Mouse (Mus musculus): ENCODE results near the gene Cdpf1. TPM values are rescaled to one million over a fixed set of nuclear protein-coding genes. Genes with fewer than 3 reads are reported as not detected.

Gene Cdpf1
- polyA plus RNA-seq (2012; fragmentation: generic; extraction: Trizol), result 17.0 TPM
- long read RNA-seq, experiment 1, transcript Cdpf1-202 (4 exons, 706 nt), result major isoform, 7 of 15 reads
- long read RNA-seq, experiment 1, partial matches to known transcripts, result 1 of 15 reads
- long read RNA-seq, experiment 1, other reads (novel, unspliced or antisense), result 1 of 15 reads
- long read RNA-seq, experiment 2, partial matches to known transcripts, result 0 of 4 reads
- long read RNA-seq, experiment 2, other reads (novel, unspliced or antisense), result 0 of 4 reads

GRCm38 (mm10) chr15:85811535-85812277 is at the start of gene Cdpf1:
Gene Cdpf1 (minus strand): TSS chr15:85811697.
- no peaks in the 10 kb centered on the region for H3K79me2 ChIP-seq (ENCODE audit: control insufficient read depth, insufficient read depth)
- H3K27me3 ChIP-seq (ENCODE audit: control insufficient read depth, insufficient read depth, insufficient read length), result peaks cover 30% of the 10 kb centered on the region
- H3K36me3 ChIP-seq (ENCODE audit: control insufficient read depth, insufficient read depth), result no peaks in the 10 kb centered on the region
- H3K4me3 ChIP-seq (ENCODE audit: insufficient read depth, poor library complexity, severe bottlenecking), result peak within 1 kb of the TSS; percentile 62
- no peak for TF ChIP-seq MYOD1 (IDR thresholded peaks at IDR 0.05; ENCODE audit: control insufficient read depth, insufficient read length, low read depth)
- TF ChIP-seq MAX (IDR thresholded peaks at IDR 0.05), result peak; percentile 55
- no peak for TF ChIP-seq FOSL1 (IDR thresholded peaks at IDR 0.05; ENCODE audit: insufficient read depth, low read length, poor library complexity, severe bottlenecking)
- no peaks in the 10 kb centered on the region for H3K79me3 ChIP-seq (ENCODE audit: low read depth)
- H3ac ChIP-seq (ENCODE audit: control insufficient read depth, insufficient read length, low read depth), result peak within 1 kb of the TSS; percentile 82

GRCm38 (mm10) chr15:85859490-85860031 is 48.1 kb upstream of the Cdpf1 start, which contains the start of gene Gtse1:
Gene Gtse1 (plus strand): TSS chr15:85859745.
- H3K36me3 ChIP-seq (ENCODE audit: control insufficient read depth, insufficient read depth), result peaks cover 35% of the 10 kb centered on the region
- TF ChIP-seq FOSL1 (IDR thresholded peaks at IDR 0.05; ENCODE audit: insufficient read depth, low read length, poor library complexity, severe bottlenecking) (no peak), MAX (IDR thresholded peaks at IDR 0.05) (peak; percentile 65), CEBPB (IDR thresholded peaks at IDR 0.05; ENCODE audit: low read depth) (no peak), MYOD1 (IDR thresholded peaks at IDR 0.05; ENCODE audit: control insufficient read depth, insufficient read length, low read depth) (no peak), USF1 (IDR thresholded peaks at IDR 0.05; ENCODE audit: low read depth) (no peak), MYOG (IDR thresholded peaks at IDR 0.05; ENCODE audit: control insufficient read depth, extremely low read depth, insufficient read length) (no peak), CTCF (IDR thresholded peaks at IDR 0.05; ENCODE audit: control insufficient read depth, insufficient read depth, insufficient read length) (no peak)
- H3K4me3 ChIP-seq (ENCODE audit: insufficient read depth, poor library complexity, severe bottlenecking), result peak within 1 kb of the TSS; percentile 99
- H3K27me3 ChIP-seq (ENCODE audit: control insufficient read depth, insufficient read depth, insufficient read length), result peaks cover 24% of the 10 kb centered on the region
- H3ac ChIP-seq (ENCODE audit: control insufficient read depth, insufficient read length, low read depth), result peak within 1 kb of the TSS; percentile 94
- H3K79me3 ChIP-seq (ENCODE audit: low read depth), result peaks cover 37% of the 10 kb centered on the region
- H3K79me2 ChIP-seq (ENCODE audit: control insufficient read depth, insufficient read depth), result peaks cover 52% of the 10 kb centered on the region

GRCm38 (mm10) chr15:85858980-85859489 is 47.5 kb upstream of the Cdpf1 start:
- peaks cover 30% of the 10 kb centered on the region for H3K36me3 ChIP-seq (ENCODE audit: control insufficient read depth, insufficient read depth)
- no peak for TF ChIP-seq USF1 (IDR thresholded peaks at IDR 0.05; ENCODE audit: low read depth)
- no peak for TF ChIP-seq CTCF (IDR thresholded peaks at IDR 0.05; ENCODE audit: control insufficient read depth, insufficient read depth, insufficient read length)
- no peak for TF ChIP-seq FOSL1 (IDR thresholded peaks at IDR 0.05; ENCODE audit: insufficient read depth, low read length, poor library complexity, severe bottlenecking)
- no peak for TF ChIP-seq MYOG (IDR thresholded peaks at IDR 0.05; ENCODE audit: control insufficient read depth, extremely low read depth, insufficient read length)
- no peak for TF ChIP-seq CEBPB (IDR thresholded peaks at IDR 0.05; ENCODE audit: low read depth)
- no peak for TF ChIP-seq MYOD1 (IDR thresholded peaks at IDR 0.05; ENCODE audit: control insufficient read depth, insufficient read length, low read depth)
- TF ChIP-seq MAX (IDR thresholded peaks at IDR 0.05), result no peak
- peak overlapping the region; percentile 87 for H3ac ChIP-seq (ENCODE audit: control insufficient read depth, insufficient read length, low read depth)
- peaks cover 47% of the 10 kb centered on the region for H3K79me2 ChIP-seq (ENCODE audit: control insufficient read depth, insufficient read depth)
- peaks cover 30% of the 10 kb centered on the region for H3K27me3 ChIP-seq (ENCODE audit: control insufficient read depth, insufficient read depth, insufficient read length)
- peaks cover 35% of the 10 kb centered on the region for H3K79me3 ChIP-seq (ENCODE audit: low read depth)
- peak overlapping the region; percentile 99 for H3K4me3 ChIP-seq (ENCODE audit: insufficient read depth, poor library complexity, severe bottlenecking)

GRCm38 (mm10) chr15:85851656-85852392 is 40.3 kb upstream of the Cdpf1 start:
- no peak for TF ChIP-seq FOSL1 (IDR thresholded peaks at IDR 0.05; ENCODE audit: insufficient read depth, low read length, poor library complexity, severe bottlenecking)
- TF ChIP-seq MYOD1 (IDR thresholded peaks at IDR 0.05; ENCODE audit: control insufficient read depth, insufficient read length, low read depth), result no peak
- no peak for TF ChIP-seq MYOG (IDR thresholded peaks at IDR 0.05; ENCODE audit: control insufficient read depth, extremely low read depth, insufficient read length)
- no peak for TF ChIP-seq CEBPB (IDR thresholded peaks at IDR 0.05; ENCODE audit: low read depth)
- TF ChIP-seq USF1 (IDR thresholded peaks at IDR 0.05; ENCODE audit: low read depth), result no peak
- no peak for TF ChIP-seq CTCF (IDR thresholded peaks at IDR 0.05; ENCODE audit: control insufficient read depth, insufficient read depth, insufficient read length)
- Histone ChIP-seq H3K36me3 (ENCODE audit: control insufficient read depth, insufficient read depth) (no peaks in the 10 kb centered on the region), H3K79me3 (ENCODE audit: low read depth) (no peaks in the 10 kb centered on the region), H3ac (ENCODE audit: control insufficient read depth, insufficient read length, low read depth) (no peak overlapping the region), H3K4me3 (ENCODE audit: insufficient read depth, poor library complexity, severe bottlenecking) (no peak overlapping the region), H3K27me3 (ENCODE audit: control insufficient read depth, insufficient read depth, insufficient read length) (peaks cover 75% of the 10 kb centered on the region), H3K79me2 (ENCODE audit: control insufficient read depth, insufficient read depth) (no peaks in the 10 kb centered on the region)

- H3K4me3 ChIP-seq (ENCODE audit: insufficient read depth, poor library complexity, severe bottlenecking), result no peak overlapping the region
- TF ChIP-seq FOSL1 (IDR thresholded peaks at IDR 0.05; ENCODE audit: insufficient read depth, low read length, poor library complexity, severe bottlenecking) (no peak), MYOG (IDR thresholded peaks at IDR 0.05; ENCODE audit: control insufficient read depth, extremely low read depth, insufficient read length) (no peak), MYOD1 (IDR thresholded peaks at IDR 0.05; ENCODE audit: control insufficient read depth, insufficient read length, low read depth) (no peak), MAX (IDR thresholded peaks at IDR 0.05) (no peak)
- H3ac ChIP-seq (ENCODE audit: control insufficient read depth, insufficient read length, low read depth), result no peak overlapping the region
- no peaks in the 10 kb centered on the region for H3K36me3 ChIP-seq (ENCODE audit: control insufficient read depth, insufficient read depth)
- H3K79me2 ChIP-seq (ENCODE audit: control insufficient read depth, insufficient read depth), result no peaks in the 10 kb centered on the region
- H3K79me3 ChIP-seq (ENCODE audit: low read depth), result no peaks in the 10 kb centered on the region
- peaks cover 68% of the 10 kb centered on the region for H3K27me3 ChIP-seq (ENCODE audit: control insufficient read depth, insufficient read depth, insufficient read length)
These were observed 33.6 kb upstream of the Cdpf1 start for GRCm38 (mm10) chr15:85845071-85845470.

Data from C2C12 (cell line).